Mouse (Mus musculus) retina, postnatal 1 day (tissue): Measurements from ENCODE around the gene Tbc1d16.

Source experiments
- DNase-seq: peaks from one replicate; pipeline ENCODE4 v3.0.0-alpha.2; 2012

Gene Tbc1d16

GRCm38 (mm10) chr11:119235596-119235995 is 7.3 kb upstream of the Tbc1d16 start:
- peak; percentile 81 for DNase-seq

GRCm38 (mm10) chr11:119234770-119235169 is 6.5 kb upstream of the Tbc1d16 start:
- no peak for DNase-seq

GRCm38 (mm10) chr11:119228846-119229626 is 737 bp upstream of the Tbc1d16 start:
- DNase-seq: peak; percentile 90

- DNase-seq: no peak
Observed at GRCm38 (mm10) chr11:119227591-119227990, 708 bp downstream of the Tbc1d16 start.

GRCm38 (mm10) chr11:119225634-119226033 is 2.7 kb downstream of the Tbc1d16 start:
- no peak for DNase-seq

GRCm38 (mm10) chr11:119224926-119225325 is 3.4 kb downstream of the Tbc1d16 start:
- DNase-seq: no peak

- DNase-seq: no peak
Observed at GRCm38 (mm10) chr11:119223124-119223890, 5.0 kb downstream of the Tbc1d16 start.

- no peak for DNase-seq
Observed at GRCm38 (mm10) chr11:119221812-119222510, 6.3 kb downstream of the Tbc1d16 start.

GRCm38 (mm10) chr11:119219816-119220465 is 8.4 kb downstream of the Tbc1d16 start:
- peak; percentile 69 for DNase-seq

- DNase-seq: no peak
Observed at GRCm38 (mm10) chr11:119217861-119218260, 10.4 kb downstream of the Tbc1d16 start.

GRCm38 (mm10) chr11:119215905-119216507 is 12.3 kb downstream of the Tbc1d16 start:
- DNase-seq: no peak

- peak; percentile 82 for DNase-seq
Observed at GRCm38 (mm10) chr11:119215038-119215904, 13.0 kb downstream of the Tbc1d16 start.

- DNase-seq: peak; percentile 35
Observed at GRCm38 (mm10) chr11:119213166-119213885, 15.0 kb downstream of the Tbc1d16 start.

- DNase-seq: no peak
Observed at GRCm38 (mm10) chr11:119211604-119212309, 16.5 kb downstream of the Tbc1d16 start.

GRCm38 (mm10) chr11:119210321-119211100 is 17.8 kb downstream of the Tbc1d16 start:
- no peak for DNase-seq

GRCm38 (mm10) chr11:119209371-119210025 is 18.8 kb downstream of the Tbc1d16 start:
- DNase-seq: no peak

- DNase-seq: no peak
Observed at GRCm38 (mm10) chr11:119208870-119209370, 19.4 kb downstream of the Tbc1d16 start.

GRCm38 (mm10) chr11:119207986-119208385 is 20.3 kb downstream of the Tbc1d16 start:
- DNase-seq: no peak
